Mouse (Mus musculus): ENCODE data around the gene Tmod3. TPM values are rescaled to one million over a fixed set of nuclear protein-coding genes. Genes with fewer than 3 reads are reported as not detected.
"Not testable (repeated sequence)": the region's sequence is repeated elsewhere in the genome, so short reads cannot be mapped to it uniquely, and the experiment has no call there.

The Tmod3 gene
- polyA plus RNA-seq, 1 experiment from 2014 or later: 106 TPM

GRCm38 (mm10) chr9:75520940-75521339, 38.5 kb downstream of the Tmod3 start:
- H3K4me3 ChIP-seq: no peak overlapping the region
- no peaks in the 10 kb centered on the region for H3K4me1 ChIP-seq
- H3K36me3 ChIP-seq: peaks cover 13% of the 10 kb centered on the region
- no peaks in the 10 kb centered on the region for H3K27me3 ChIP-seq (ENCODE audit: low read depth, poor library complexity, severe bottlenecking)
- H3K9me3 ChIP-seq (replicated peaks): no peaks in the 10 kb centered on the region
- H3K27ac ChIP-seq: no peak overlapping the region
- WGBS: 96% methylated on average over 8 of the region's 8 CpGs
- DNase-seq (ENCODE audit: low spot score): no peak

- DNase-seq (ENCODE audit: low spot score): no peak
- whole genome bisulfite sequencing: 71% methylated on average over 3 of the region's 3 CpGs
Observed at GRCm38 (mm10) chr9:75517751-75518150, 41.7 kb downstream of the Tmod3 start.

GRCm38 (mm10) chr9:75515464-75516113, 43.9 kb downstream of the Tmod3 start:
- H3K27ac ChIP-seq: no peak overlapping the region
- H3K36me3 ChIP-seq: peaks cover 55% of the 10 kb centered on the region
- no peaks in the 10 kb centered on the region for H3K9me3 ChIP-seq (replicated peaks)
- no peak overlapping the region for H3K4me3 ChIP-seq
- H3K27me3 ChIP-seq (ENCODE audit: low read depth, poor library complexity, severe bottlenecking): no peaks in the 10 kb centered on the region
- DNase-seq (ENCODE audit: low spot score): no peak
- 70% methylated on average over 12 of the region's 12 CpGs for WGBS
- no peaks in the 10 kb centered on the region for H3K4me1 ChIP-seq

More at GRCm38 (mm10) chr9:75517751-75518150, 41.7 kb downstream of the Tmod3 start:
- Histone ChIP-seq H3K27ac (no peak overlapping the region), H3K4me3 (no peak overlapping the region), H3K9me3 (replicated peaks) (no peaks in the 10 kb centered on the region), H3K36me3 (peaks cover 42% of the 10 kb centered on the region), H3K4me1 (no peaks in the 10 kb centered on the region), H3K27me3 (ENCODE audit: low read depth, poor library complexity, severe bottlenecking) (no peaks in the 10 kb centered on the region)

- Histone ChIP-seq H3K9me3 (replicated peaks) (no peaks in the 10 kb centered on the region), H3K36me3 (peaks cover 88% of the 10 kb centered on the region), H3K27ac (no peak overlapping the region), H3K4me1 (no peaks in the 10 kb centered on the region), H3K27me3 (ENCODE audit: low read depth, poor library complexity, severe bottlenecking) (no peaks in the 10 kb centered on the region), H3K4me3 (no peak overlapping the region)
- DNase-seq (ENCODE audit: low spot score): no peak
- WGBS: 91% methylated on average over 8 of the region's 8 CpGs
Observed at GRCm38 (mm10) chr9:75511236-75511939, 48.1 kb downstream of the Tmod3 start.

- no peak for DNase-seq (ENCODE audit: low spot score)
- 94% methylated on average over 6 of the region's 6 CpGs for WGBS
- Histone ChIP-seq H3K4me3 (no peak overlapping the region), H3K9me3 (replicated peaks) (no peaks in the 10 kb centered on the region), H3K27ac (no peak overlapping the region), H3K27me3 (ENCODE audit: low read depth, poor library complexity, severe bottlenecking) (no peaks in the 10 kb centered on the region), H3K4me1 (no peaks in the 10 kb centered on the region), H3K36me3 (peaks cover 77% of the 10 kb centered on the region)
Observed at GRCm38 (mm10) chr9:75504311-75504710, 55.1 kb downstream of the Tmod3 start.

- Histone ChIP-seq H3K27ac (no peak overlapping the region), H3K4me3 (no peak overlapping the region), H3K4me1 (no peaks in the 10 kb centered on the region), H3K36me3 (peaks cover 60% of the 10 kb centered on the region), H3K27me3 (ENCODE audit: low read depth, poor library complexity, severe bottlenecking) (no peaks in the 10 kb centered on the region), H3K9me3 (replicated peaks) (no peaks in the 10 kb centered on the region)
- 94% methylated on average over 7 of the region's 7 CpGs for WGBS
- no peak for DNase-seq (ENCODE audit: low spot score)
Observed at GRCm38 (mm10) chr9:75498571-75498970, 60.9 kb downstream of the Tmod3 start.

GRCm38 (mm10) chr9:75495945-75496344, 63.5 kb downstream of the Tmod3 start:
- no peak overlapping the region for H3K4me3 ChIP-seq
- no peaks in the 10 kb centered on the region for H3K4me1 ChIP-seq
- no peak overlapping the region for H3K27ac ChIP-seq
- no peak for DNase-seq (ENCODE audit: low spot score)
- 83% methylated on average over 10 of the region's 10 CpGs for WGBS
- no peaks in the 10 kb centered on the region for H3K9me3 ChIP-seq (replicated peaks)
- H3K27me3 ChIP-seq (ENCODE audit: low read depth, poor library complexity, severe bottlenecking): no peaks in the 10 kb centered on the region
- H3K36me3 ChIP-seq: peaks cover 37% of the 10 kb centered on the region

- no peak for DNase-seq (ENCODE audit: low spot score)
Observed at GRCm38 (mm10) chr9:75494407-75495005, 65.0 kb downstream of the Tmod3 start.

GRCm38 (mm10) chr9:75488255-75488654, 71.2 kb downstream of the Tmod3 start:
- H3K27me3 ChIP-seq (ENCODE audit: low read depth, poor library complexity, severe bottlenecking); H3K9me3 ChIP-seq (replicated peaks); H3K4me3 ChIP-seq; H3K27ac ChIP-seq; DNase-seq (ENCODE audit: low spot score); H3K4me1 ChIP-seq; H3K36me3 ChIP-seq: not testable (repeated sequence)
- WGBS: 95% methylated on average over 7 of the region's 7 CpGs

More at GRCm38 (mm10) chr9:75494407-75495005, 65.0 kb downstream of the Tmod3 start:
- H3K27ac ChIP-seq: no peak overlapping the region
- no peaks in the 10 kb centered on the region for H3K27me3 ChIP-seq (ENCODE audit: low read depth, poor library complexity, severe bottlenecking)
- H3K9me3 ChIP-seq (replicated peaks): no peaks in the 10 kb centered on the region
- H3K4me3 ChIP-seq: no peak overlapping the region
- peaks cover 29% of the 10 kb centered on the region for H3K36me3 ChIP-seq
- no peaks in the 10 kb centered on the region for H3K4me1 ChIP-seq
- 88% methylated on average over 9 of the region's 9 CpGs for WGBS

- no peak overlapping the region for H3K4me3 ChIP-seq
- no peaks in the 10 kb centered on the region for H3K27me3 ChIP-seq (ENCODE audit: low read depth, poor library complexity, severe bottlenecking)
- no peak overlapping the region for H3K27ac ChIP-seq
- H3K4me1 ChIP-seq: no peaks in the 10 kb centered on the region
- 89% methylated on average over 6 of the region's 6 CpGs for WGBS
- no peaks in the 10 kb centered on the region for H3K36me3 ChIP-seq
- no peak for DNase-seq (ENCODE audit: low spot score)
- H3K9me3 ChIP-seq (replicated peaks): no peaks in the 10 kb centered on the region
Observed at GRCm38 (mm10) chr9:75485231-75485630, 74.2 kb downstream of the Tmod3 start.

- DNase-seq (ENCODE audit: low spot score): no peak
Observed at GRCm38 (mm10) chr9:75480536-75481075, 78.9 kb downstream of the Tmod3 start.

GRCm38 (mm10) chr9:75479106-75479725, 80.2 kb downstream of the Tmod3 start:
- Histone ChIP-seq H3K4me1 (no peaks in the 10 kb centered on the region), H3K27ac (no peak overlapping the region), H3K27me3 (ENCODE audit: low read depth, poor library complexity, severe bottlenecking) (no peaks in the 10 kb centered on the region), H3K9me3 (replicated peaks) (no peaks in the 10 kb centered on the region), H3K36me3 (peaks cover 11% of the 10 kb centered on the region; the same call in 1 of the 2 replicates), H3K4me3 (no peak overlapping the region)
- WGBS: 77% methylated on average over 8 of the region's 8 CpGs
- no peak for DNase-seq (ENCODE audit: low spot score)

More at GRCm38 (mm10) chr9:75480536-75481075, 78.9 kb downstream of the Tmod3 start:
- Histone ChIP-seq H3K27ac (no peak overlapping the region), H3K4me1 (no peaks in the 10 kb centered on the region), H3K4me3 (no peak overlapping the region), H3K27me3 (ENCODE audit: low read depth, poor library complexity, severe bottlenecking) (no peaks in the 10 kb centered on the region), H3K36me3 (no peaks in the 10 kb centered on the region), H3K9me3 (replicated peaks) (no peaks in the 10 kb centered on the region)
- 90% methylated on average over 5 of the region's 5 CpGs for WGBS
